Mouse (Mus musculus) liver (tissue): ENCODE measurements at regions not wholly inside any gene's neighbourhood (a gene's known extent, or its start where the extent isn't known, plus 50 kb on each side); places are given as distances from the start of the nearest gene placed in this dataset.

Experiments used
- DNase-seq: peaks from one replicate; pipeline ENCODE4 v3.0.0-alpha.2; 2020; ENCODE audit warnings: mixed read lengths

DNA sequence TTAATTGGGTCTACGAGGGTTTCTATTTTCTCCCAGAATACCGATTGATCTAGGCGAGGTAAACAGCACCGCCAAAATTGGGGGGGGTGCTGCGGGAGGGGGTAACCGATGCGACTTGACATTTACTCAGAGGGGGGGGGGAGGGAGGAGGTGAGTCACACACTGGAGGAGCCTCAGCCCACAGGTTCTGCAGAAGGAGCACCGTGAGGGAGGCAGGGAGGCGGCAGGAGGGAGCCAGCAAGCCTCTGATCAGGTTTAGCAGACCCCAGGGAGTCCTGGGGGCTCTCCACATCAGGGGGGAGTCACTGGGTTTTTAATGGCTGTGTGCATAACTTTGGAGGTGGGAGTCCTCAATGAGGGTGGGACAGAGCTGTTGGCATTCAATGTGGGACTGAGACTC lies 51.3 kb upstream of the Ier5l start:
- no peak for DNase-seq

DNA sequence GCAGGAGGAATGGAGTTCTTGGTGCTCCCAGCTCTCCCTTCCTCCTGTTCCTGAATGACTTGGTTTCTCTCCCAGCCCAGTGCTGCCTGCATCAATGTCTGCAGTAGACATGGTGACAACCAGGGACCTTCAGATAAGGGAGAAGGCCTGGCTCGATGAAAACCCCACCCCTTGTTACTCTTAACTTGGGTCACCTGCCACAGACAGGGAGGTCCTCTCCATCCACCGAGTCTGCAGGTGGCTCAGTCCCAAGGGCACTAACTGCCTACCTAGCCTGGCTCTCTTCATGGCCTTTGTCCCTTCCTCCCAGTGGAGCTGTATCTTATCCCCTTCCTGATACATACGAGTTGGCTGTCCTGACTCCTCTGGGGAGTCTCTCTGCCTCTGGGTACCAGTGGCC lies 51.8 kb upstream of the Ier5l start:
- no peak for DNase-seq

DNA sequence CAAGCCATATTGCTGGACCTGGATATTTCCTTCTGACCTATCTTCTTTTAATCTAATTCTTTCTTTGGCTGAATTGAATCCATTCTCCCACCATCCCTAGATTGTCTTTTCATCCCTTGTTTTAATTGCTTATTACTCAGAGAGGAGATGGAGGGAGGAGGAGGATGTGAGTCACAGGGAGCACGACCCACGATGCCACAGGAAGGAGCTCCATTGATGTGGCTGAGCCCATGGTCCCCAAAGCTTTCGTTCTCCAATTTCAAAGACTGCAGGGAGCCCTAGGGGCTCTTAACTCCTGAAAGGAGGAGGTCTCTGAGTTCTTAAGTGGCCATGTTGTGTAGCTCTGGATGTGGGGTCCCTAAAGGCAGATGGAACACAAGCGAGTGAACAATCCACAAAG lies 53.5 kb upstream of the Ier5l start:
- DNase-seq: no peak

DNA sequence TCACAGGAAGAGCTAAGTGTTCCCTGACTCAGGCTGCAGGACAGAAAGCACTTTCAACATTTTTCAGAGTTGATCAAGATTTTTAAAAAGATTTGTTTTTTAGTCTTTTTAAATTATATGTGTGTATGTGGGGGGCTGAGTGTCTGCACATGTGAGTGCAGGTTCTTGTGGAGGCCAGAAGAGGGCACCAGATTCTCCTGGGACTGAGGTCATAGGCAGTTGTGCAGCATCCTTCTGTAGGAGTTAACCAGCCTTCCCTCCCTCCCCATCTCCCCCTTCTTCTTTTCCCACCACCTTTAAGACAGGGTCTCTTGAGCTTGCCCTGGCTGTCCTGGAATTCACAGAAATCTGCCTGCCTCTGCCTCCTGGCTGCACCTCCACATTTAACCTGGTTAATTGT lies 58.9 kb upstream of the Ier5l start:
- DNase-seq: no peak

DNA sequence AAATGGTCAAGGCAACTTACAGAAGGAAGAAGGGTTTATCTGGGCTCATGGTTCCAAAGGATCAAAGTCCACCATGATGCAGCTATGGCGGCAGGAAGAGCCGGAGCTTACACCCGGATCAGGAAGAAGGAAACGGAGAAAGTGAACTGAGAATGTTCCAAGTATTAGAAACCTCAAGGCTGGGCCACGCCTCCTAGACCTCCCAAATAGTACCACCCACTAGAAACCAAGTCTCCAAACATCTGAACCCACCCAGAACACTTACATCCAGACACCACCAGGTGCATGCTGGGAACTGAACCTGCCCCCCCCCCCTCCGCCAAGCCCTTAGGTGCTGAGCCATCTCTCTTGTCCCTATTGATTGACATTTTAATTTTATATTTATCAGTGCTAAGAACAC lies 59.3 kb upstream of the Ier5l start:
- DNase-seq: no peak

DNA sequence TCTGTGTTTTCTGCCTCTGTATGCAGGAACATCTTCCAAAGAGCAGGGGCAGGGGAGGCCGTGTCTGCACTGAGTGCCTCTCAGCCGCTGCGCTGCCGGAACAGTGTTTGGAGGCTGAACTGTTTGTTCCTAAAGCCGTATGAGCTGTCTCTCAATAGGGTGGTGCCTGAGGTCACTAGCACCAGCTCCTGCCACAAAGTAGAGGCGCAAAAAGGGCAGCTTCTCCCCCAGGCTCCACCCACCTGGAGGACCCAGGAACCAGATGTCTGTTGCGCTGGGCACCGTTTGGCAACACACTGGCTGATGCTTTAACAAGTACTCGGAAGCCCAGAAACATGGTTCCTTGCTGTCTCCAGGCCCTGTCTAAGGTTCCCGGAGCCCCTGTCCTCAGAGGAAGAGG lies 60.4 kb upstream of the Cstad start:
- DNase-seq: no peak

DNA sequence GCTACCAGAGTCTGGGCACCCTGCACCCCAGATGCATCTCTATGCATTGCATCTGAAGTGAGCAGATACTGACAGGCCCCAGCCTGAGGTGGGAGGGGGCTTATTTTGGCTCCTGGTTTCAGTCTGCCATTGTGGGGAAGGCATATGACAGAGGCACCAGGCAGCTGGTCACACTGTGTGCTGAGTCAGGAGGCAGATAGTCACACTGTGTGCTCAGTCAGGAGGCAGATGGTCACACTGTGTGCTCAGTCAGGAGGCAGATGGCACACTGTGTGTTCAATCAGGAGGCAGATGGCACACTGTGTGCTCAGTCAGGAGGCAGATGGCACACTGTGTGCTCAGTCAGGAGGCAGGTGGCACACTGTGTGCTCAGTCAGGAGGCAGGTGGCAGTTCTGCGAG lies 55.5 kb upstream of the Cstad start:
- no peak for DNase-seq

DNA sequence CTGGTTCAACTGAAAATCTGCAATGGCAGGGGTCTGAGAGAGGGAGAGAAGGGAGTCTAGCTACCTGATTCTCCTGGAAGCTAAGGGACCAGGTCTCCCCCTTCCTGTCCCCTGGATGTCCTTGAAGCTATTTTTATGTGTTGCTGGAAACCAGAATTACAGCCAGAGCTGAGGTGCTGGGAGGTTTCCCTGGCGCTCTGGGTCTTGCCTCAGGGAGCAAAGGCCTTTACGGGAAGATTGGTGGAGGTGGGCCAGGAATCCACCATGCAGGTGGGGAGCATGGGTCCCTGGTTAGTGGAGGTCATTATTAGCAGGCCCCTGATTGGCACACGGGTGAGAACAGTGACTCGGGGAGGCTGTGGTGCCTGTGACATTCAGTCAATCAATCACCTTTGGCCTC lies 53.3 kb upstream of the Cstad start:
- no peak for DNase-seq

DNA sequence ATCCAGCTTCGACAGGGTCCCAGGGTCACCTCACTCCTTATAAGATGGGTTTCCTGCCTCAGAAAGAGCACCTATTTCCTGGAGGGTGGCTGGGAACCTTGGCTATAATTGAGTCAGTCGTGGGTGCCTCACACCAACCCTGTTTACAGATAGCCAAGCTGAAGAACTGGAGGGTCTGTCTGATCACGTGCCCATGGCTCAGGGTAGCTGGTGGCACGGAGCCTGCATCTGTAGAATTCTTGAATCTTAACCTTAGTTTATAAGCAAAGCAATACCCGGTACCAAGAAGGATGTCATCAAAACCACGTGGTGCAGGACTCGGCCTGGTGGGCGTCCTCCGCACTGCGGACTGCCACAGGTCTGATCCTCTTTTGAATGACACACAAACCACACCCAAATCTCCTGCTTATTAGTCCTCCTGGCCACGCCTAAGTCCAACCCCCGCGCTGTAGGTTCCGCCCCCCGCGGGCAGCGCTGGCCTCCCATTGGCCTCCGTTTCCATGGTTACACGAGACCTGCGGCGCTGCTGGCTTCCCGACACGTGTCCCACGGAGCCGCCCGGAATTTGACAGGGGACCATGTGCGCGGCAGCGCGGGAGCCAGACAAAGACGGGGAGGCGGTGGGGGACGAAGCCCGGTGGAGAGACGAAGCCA lies 49.9 kb upstream of the Cstad start:
- peak; percentile 91 for DNase-seq
